Mouse (Mus musculus): ENCODE results near the gene Gpd1. TPM values are rescaled to one million over a fixed set of nuclear protein-coding genes. Genes with fewer than 3 reads are reported as not detected.

Gpd1 gene
- total RNA-seq (2015; ENCODE audit: low replicate concordance) = 2.1 and 2.9 TPM in 2 replicates
- total RNA-seq (2017; ENCODE audit: low replicate concordance) = 5.4 and 8.2 TPM in 2 replicates

DNA sequence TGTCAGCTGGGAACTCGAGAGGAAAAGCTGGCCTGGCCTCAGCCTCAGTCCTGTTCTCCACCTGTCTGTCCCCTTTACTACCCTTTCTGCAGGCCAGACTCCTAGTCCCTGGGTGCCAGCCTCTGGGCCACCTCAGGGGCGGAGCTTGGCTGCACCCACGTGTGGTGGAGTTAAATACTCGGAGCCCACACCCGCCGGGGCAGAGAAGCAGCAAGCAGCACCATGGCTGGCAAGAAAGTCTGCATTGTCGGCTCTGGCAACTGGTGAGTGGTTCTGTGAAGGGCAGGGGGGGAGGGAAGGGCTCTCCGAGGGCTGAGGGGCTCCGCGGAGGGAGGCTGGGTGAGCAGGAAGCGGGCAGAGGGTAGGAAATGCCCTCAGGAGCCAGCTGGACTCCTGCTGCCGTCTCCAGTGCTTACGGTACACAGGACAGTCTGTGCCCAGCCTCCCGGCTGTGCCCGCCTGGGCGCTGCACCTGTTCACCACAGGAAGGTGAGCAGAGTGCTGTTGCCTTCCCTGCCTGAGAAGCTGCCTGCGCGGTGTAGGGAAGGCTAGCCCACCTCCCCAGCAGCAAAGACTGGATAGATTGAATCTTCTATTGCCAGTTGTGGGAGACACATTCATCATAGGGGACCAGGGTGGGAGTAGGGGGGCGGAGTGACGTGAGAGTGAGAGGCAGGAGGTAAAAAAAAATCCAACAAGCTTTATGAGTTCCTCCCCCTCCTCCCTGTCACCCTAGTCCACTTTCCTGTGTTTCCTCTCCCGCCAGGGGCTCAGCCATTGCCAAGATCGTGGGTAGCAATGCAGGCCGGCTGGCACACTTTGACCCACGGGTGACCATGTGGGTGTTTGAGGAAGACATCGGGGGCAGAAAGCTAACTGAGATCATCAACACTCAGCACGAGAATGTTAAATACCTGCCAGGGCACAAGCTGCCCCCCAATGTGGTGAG lies at the start of gene Gpd1:
TSS of gene Gpd1 (plus strand) at position 130 of the 949 bp plus-strand sequence.
- no peak for ATAC-seq (replicated peaks; ENCODE audit: low FRiP score, poor library complexity, severe bottlenecking)

GRCm38 (mm10) chr15:99667544-99667943 lies 49.8 kb upstream of the Gpd1 start:
- no peak for ATAC-seq (replicated peaks; ENCODE audit: low FRiP score, poor library complexity, severe bottlenecking)

- ATAC-seq (replicated peaks; ENCODE audit: low FRiP score, poor library complexity, severe bottlenecking) = peak; percentile 66
Measured at GRCm38 (mm10) chr15:99668881-99669280, 48.4 kb upstream of the Gpd1 start.

- no peak for ATAC-seq (replicated peaks; ENCODE audit: low FRiP score, poor library complexity, severe bottlenecking)
Measured at GRCm38 (mm10) chr15:99669392-99669791, 47.9 kb upstream of the Gpd1 start.

DNA sequence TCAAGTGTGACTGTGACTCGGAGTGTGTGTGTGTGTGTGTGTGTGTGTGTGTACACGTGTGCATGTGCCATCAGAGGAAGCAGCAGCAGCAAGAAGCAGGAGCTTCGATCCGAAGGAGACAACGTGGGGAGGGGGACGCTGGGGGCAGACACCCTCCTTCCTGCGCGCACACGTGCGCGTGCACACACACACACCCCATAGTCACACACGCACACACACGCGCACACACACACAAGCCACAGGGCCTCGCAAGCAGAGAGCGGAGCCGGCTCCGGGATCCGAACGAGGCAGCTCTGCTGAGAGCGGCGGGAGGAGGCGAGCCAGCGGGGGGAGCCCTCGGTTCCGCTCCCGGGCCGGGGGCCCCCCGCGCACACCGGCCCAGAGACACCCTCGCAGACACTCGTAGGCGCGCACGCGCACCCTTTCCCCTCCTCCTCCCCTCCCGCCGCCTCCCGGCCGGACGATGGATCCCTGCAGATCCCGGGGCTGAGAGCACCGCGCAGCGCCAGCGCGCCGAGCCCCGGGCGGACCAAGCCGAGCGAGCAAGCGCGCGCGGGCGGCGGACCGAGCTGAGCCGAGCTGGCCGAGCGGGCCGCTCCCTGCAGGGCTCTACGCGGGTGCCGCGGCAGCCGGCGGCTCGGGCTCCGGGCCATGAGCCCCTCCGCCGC lies 47.0 kb upstream of the Gpd1 start, which contains the start of gene Asic1:
TSS of gene Asic1 (plus strand) at position 215 of the 668 bp plus-strand sequence.
- ATAC-seq (replicated peaks; ENCODE audit: low FRiP score, poor library complexity, severe bottlenecking) = no peak

DNA sequence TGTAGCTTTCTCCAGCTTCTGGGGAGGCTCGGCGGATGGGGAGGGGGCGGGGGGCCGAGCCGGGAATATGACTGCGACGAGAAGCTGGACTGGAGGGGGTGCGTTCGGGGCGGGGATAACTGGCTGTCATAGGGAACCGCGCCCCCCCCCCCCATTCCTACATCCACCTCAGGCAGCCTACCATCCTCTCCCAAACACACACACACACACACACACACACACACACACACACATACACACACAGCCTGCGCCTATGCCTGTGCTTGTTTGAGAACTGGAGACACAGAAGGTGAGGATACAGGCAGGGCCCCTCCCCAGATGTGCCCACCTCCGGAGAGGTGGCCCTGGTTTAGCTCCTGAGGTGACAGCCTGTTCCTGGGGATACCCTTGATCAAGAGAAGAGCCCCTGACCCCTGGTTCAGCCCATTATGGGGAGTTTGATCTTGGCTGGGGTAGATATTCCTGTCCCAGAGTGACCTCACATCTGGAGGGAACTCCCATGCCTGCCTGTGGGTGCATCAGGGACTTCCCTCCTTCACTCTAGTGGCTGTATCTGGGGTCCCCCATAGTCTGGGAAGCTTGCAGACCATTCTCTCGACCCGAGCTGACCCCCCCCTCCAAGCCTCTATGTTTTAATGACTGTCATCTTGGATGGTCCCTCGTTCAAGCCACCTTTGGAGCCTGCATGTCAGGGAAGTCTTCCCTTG lies 46.2 kb upstream of the Gpd1 start:
- no peak for ATAC-seq (replicated peaks; ENCODE audit: low FRiP score, poor library complexity, severe bottlenecking)

DNA sequence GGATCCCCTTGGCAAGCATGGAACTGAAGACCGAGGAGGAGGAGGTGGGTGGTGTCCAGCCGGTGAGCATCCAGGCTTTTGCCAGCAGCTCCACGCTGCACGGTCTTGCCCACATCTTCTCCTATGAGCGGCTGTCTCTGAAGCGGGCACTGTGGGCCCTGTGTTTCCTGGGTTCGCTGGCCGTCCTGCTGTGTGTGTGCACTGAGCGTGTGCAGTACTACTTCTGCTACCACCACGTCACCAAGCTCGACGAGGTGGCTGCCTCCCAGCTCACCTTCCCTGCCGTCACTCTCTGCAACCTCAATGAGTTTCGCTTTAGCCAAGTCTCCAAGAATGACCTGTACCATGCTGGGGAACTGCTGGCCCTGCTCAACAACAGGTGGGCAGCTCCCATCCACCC lies 45.5 kb upstream of the Gpd1 start:
- no peak for ATAC-seq (replicated peaks; ENCODE audit: low FRiP score, poor library complexity, severe bottlenecking)

DNA sequence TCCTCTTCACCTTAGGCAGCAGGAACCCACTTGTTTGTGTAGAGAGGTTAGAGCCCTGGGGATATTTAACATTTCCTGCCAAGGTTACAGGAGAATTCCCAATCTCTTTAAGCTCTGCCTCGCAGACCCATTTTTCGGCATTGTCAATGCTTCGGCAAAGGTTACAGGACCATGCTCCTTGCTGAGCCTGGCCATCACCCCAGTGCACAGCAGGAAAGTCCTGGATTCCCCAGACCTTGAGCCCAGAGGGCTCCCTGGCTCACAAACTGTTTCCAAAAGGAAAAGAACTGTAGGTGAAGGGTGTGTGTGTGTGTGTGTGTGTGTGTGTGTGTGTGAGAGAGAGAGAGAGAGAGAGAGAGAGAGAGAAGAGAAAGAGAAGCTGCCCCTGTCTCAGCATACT lies 42.4 kb upstream of the Gpd1 start:
- no peak for ATAC-seq (replicated peaks; ENCODE audit: low FRiP score, poor library complexity, severe bottlenecking)

DNA sequence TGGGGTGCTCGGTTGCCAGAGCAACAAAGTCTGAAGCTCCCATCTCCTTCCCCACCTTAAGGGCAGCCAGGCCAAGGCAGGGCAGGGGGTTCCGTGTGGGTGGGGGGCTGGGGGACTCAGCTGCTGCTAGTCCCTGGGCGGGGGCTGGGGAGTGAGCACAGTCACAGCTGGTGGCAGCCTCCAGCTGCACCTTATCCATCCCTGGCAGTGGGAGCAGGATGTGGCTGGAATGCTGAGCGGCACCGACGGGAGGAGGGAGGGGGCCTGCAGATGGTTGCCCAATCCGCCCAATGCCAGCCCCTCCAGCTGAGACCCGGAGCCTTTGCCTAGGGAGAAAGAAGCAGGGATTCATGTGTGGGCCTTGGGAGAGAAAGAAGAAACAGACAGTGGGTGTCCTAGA lies 40.2 kb upstream of the Gpd1 start:
- ATAC-seq (replicated peaks; ENCODE audit: low FRiP score, poor library complexity, severe bottlenecking) = no peak

GRCm38 (mm10) chr15:99678063-99678800 lies 39.1 kb upstream of the Gpd1 start:
- ATAC-seq (replicated peaks; ENCODE audit: low FRiP score, poor library complexity, severe bottlenecking) = no peak

- no peak for ATAC-seq (replicated peaks; ENCODE audit: low FRiP score, poor library complexity, severe bottlenecking)
Measured at GRCm38 (mm10) chr15:99679008-99679407, 38.3 kb upstream of the Gpd1 start.

- peak; percentile 65 for ATAC-seq (replicated peaks; ENCODE audit: low FRiP score, poor library complexity, severe bottlenecking)
Measured at GRCm38 (mm10) chr15:99682880-99683279, 34.4 kb upstream of the Gpd1 start.

DNA sequence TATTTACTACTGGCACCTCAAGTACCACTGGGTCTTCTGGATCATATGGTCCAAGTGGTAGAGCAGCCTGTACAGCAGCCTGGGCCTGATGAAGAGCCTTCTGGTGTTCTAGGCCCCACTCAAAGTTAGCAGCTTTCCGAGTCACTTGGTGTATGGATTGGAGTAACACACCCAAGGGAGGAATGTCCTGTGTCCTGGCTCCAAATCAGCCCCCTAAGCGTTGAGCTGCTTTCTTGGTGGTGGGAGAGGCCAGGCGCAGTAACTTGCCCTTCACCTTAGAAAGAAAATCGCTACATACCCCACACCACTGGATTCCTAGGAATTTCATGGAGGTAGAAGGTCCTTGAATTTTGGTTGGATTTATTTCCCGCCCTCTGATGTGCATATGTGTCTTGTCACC lies 33.2 kb upstream of the Gpd1 start:
- no peak for ATAC-seq (replicated peaks; ENCODE audit: low FRiP score, poor library complexity, severe bottlenecking)

- ATAC-seq (replicated peaks; ENCODE audit: low FRiP score, poor library complexity, severe bottlenecking) = peak; percentile 75
Measured at GRCm38 (mm10) chr15:99688712-99689111, 28.6 kb upstream of the Gpd1 start.

DNA sequence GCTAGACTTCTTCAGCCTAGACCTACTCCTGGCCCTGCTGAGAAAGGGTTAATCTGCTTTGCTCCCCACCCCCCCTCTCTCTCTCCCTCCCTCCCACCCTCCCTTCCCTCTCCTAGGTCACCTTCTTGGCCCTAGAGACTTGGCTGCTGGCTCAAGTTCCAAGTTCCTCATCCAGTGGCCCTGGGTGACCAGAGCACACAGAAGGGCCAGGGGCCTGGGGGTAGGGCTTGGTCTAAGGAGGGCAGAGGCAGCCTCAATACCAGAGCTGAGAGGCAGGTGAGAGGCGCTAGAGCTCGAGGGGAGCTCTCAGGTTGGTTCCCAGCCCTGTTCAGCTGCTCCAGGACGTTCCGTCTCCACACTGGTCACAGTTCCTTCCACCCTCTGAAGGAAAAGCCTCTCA lies 26.4 kb upstream of the Gpd1 start:
- ATAC-seq (replicated peaks; ENCODE audit: low FRiP score, poor library complexity, severe bottlenecking) = no peak

DNA sequence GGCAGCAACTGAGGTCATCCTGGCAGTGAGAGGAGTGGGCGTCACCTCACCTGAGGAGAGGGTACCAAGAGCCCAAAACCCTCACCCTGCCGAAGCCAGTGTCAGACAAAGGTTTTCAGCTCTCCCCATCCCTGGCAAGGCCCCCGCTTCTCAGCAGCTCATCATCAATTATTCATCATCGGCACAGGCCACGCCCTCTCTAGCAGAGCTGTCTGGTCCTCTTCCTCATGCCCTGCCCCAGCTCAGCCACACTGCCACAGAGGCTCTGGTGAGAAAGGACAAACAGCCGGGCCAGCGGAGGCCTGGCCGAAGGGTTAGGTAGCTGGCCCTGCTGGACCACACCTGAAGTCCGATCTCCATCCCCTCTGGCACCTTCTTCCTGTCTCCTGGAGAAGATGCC lies 25.3 kb upstream of the Gpd1 start:
- no peak for ATAC-seq (replicated peaks; ENCODE audit: low FRiP score, poor library complexity, severe bottlenecking)

DNA sequence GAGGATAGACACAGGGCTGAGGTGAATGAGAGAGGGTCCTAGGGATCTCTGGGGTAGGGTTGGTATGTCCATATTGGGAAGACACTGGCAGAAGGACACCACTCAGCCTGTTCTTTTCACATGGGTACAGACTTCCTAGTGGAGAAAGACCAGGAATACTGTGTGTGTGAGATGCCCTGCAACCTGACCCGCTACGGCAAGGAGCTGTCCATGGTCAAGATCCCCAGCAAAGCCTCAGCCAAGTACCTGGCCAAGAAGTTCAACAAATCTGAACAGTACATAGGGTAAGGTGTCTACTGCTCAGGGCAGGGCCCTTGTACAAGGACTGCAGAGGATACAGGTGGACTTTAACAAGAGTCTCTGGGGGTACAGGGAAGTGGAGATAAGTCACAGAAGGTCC lies 20.0 kb upstream of the Gpd1 start:
- ATAC-seq (replicated peaks; ENCODE audit: low FRiP score, poor library complexity, severe bottlenecking) = no peak

DNA sequence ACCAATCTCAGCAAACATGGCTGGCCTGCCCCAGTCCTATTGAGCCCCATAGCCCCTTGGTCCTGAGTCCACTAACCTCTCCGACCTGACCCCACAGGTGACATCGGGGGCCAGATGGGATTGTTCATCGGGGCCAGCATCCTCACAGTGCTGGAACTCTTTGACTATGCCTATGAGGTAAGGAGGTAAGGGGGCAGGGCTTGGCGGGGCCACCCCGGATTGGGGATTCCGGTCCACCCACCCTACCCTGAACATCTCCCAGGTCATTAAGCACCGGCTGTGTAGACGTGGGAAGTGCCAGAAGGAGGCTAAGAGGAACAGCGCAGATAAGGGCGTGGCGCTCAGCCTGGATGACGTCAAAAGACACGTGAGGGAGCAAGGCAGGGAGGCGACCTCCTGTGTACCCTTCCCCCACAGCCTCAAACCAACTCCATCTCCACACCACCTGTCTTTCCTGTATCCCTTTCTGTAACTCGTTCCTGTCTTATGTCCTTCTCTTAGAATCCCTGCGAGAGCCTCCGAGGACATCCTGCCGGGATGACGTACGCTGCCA lies 18.7 kb upstream of the Gpd1 start:
- no peak for ATAC-seq (replicated peaks; ENCODE audit: low FRiP score, poor library complexity, severe bottlenecking)

GRCm38 (mm10) chr15:99699715-99700114 lies 17.6 kb upstream of the Gpd1 start:
- ATAC-seq (replicated peaks; ENCODE audit: low FRiP score, poor library complexity, severe bottlenecking) = no peak

All from erythroid progenitor cell, adult 5-6 weeks (primary cell).